Mouse (Mus musculus) spleen, adult 18-20 months (tissue): ENCODE measurements around the gene Kctd11.
A peak's percentile ranks its signal among the peaks of the same experiment; 100 is the strongest.

Experiments
- DNase-seq, 2 experiments: peaks; one replicate each; pipeline ENCODE4 v3.0.0; 2022; ENCODE audit warnings: mixed read lengths in 2 of 2

Gene Kctd11

GRCm38 (mm10) chr11:69912716-69913530, 31.7 kb upstream of the Kctd11 start:
- DNase-seq, result no peak

- DNase-seq, result no peak
These were observed 30.5 kb upstream of the Kctd11 start for GRCm38 (mm10) chr11:69911701-69912100.

GRCm38 (mm10) chr11:69910781-69911560, 29.8 kb upstream of the Kctd11 start:
- no peak for DNase-seq

- no peak for DNase-seq
These were observed 29.0 kb upstream of the Kctd11 start for GRCm38 (mm10) chr11:69910177-69910576.

- no peak for DNase-seq
These were observed 28.0 kb upstream of the Kctd11 start for GRCm38 (mm10) chr11:69909174-69909573.

- DNase-seq, result no peak
These were observed 27.4 kb upstream of the Kctd11 start for GRCm38 (mm10) chr11:69908645-69909044.

GRCm38 (mm10) chr11:69904311-69904710, 23.1 kb upstream of the Kctd11 start:
- no peak for DNase-seq

GRCm38 (mm10) chr11:69902972-69903371, 21.8 kb upstream of the Kctd11 start:
- DNase-seq, result no peak

- no peak for DNase-seq
These were observed 20.8 kb upstream of the Kctd11 start for GRCm38 (mm10) chr11:69901993-69902392.

- DNase-seq, result peak; percentile 81 to 89
These were observed 20.2 kb upstream of the Kctd11 start for GRCm38 (mm10) chr11:69901406-69901846.

GRCm38 (mm10) chr11:69900471-69901405, 19.5 kb upstream of the Kctd11 start, which contains the start of the genes 2810408A11Rik and Neurl4:
TSS of gene 2810408A11Rik (minus strand) at chr11:69900987.
TSS of gene Neurl4 (plus strand) at chr11:69901072.
- DNase-seq, result peak; percentile 76 to 81

GRCm38 (mm10) chr11:69899870-69900269, 18.7 kb upstream of the Kctd11 start:
- no peak for DNase-seq

- peak; percentile 58 to 67 for DNase-seq
These were observed 14.1 kb upstream of the Kctd11 start, which contains the start of gene Acap1 for GRCm38 (mm10) chr11:69895291-69895690. TSS of gene Acap1 (minus strand) at chr11:69895539.

- peak; percentile 75 to 80 for DNase-seq
These were observed 13.5 kb upstream of the Kctd11 start for GRCm38 (mm10) chr11:69894671-69895070.

- DNase-seq, result no peak
These were observed 10.3 kb upstream of the Kctd11 start for GRCm38 (mm10) chr11:69891482-69891881.

GRCm38 (mm10) chr11:69886907-69887635, 5.9 kb upstream of the Kctd11 start:
- no peak for DNase-seq

- DNase-seq, result no peak
These were observed 3.5 kb upstream of the Kctd11 start for GRCm38 (mm10) chr11:69884663-69885062.

GRCm38 (mm10) chr11:69884240-69884639, 3.0 kb upstream of the Kctd11 start:
- DNase-seq, result no peak

- DNase-seq, result no peak
These were observed 2.4 kb upstream of the Kctd11 start for GRCm38 (mm10) chr11:69883527-69884151.

GRCm38 (mm10) chr11:69883066-69883465, 1.9 kb upstream of the Kctd11 start:
- DNase-seq, result peak in 1 of 2 experiments; percentile 63
